Mouse (Mus musculus): ENCODE results near the gene Susd2. TPM values are rescaled to one million over a fixed set of nuclear protein-coding genes. Genes with fewer than 3 reads are reported as not detected.

Gene Susd2
- total RNA-seq, 2 experiments from 2014 or later: 2.1 to 2.4 TPM

DNA sequence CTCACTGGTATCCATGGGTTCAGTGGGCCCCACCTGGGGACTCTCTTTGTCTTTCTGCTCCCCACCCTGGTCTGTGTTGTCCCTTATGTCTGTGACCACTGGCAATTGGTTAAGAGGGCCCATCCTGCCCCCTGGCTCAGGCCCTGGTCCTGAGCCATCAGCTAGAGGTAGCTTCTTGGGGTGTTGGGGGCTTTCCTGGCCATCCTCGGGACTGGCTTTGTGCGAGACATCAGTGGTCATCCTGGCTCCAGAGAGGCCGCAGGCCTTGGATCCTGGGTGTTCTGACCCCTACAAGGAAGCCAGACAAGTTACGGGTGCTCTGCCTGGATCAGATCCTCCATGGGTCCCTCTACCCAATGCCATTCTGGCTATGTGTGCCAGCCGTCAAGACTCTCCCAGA, 13.4 kb upstream of the Susd2 start:
- no peak for DNase-seq (ENCODE audit: low spot score in 2 of 2)

GRCm38 (mm10) chr10:75654053-75654452, 10.2 kb upstream of the Susd2 start:
- DNase-seq (ENCODE audit: low spot score in 2 of 2): no peak

DNA sequence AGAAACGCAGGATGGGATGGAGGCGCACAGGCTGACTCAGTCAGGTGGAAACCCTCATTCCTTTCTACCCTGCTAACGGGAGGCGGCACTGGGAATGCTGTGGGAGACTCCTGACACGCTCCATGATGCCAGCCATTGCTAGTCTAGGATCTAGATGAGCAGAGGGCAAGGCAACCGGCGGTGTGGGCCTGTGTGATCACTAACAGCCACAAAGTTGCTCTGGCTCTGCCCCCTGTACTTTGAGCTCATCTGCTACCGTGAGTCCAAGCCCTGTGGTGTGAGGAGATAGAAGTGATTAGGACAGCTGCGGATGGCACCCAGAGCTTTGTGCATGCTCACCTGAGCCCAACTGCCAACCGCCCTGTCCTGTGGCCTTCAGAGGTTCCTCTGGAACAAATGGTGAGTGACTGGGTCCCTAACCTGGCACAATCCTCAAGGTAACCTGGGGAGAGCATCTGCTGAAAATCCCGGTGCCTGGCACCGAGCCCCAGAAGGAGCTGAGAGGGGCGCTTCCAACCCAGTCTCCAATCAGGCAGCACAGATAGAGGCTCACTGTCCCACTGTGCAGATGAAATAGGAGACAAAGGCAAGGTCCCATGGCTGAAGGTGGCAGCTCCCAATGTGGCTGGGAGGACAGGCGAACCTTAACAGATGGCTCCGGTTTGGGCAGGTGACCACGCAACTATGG, 7.7 kb upstream of the Susd2 start:
- DNase-seq (ENCODE audit: low spot score in 2 of 2): no peak

- no peak for DNase-seq (ENCODE audit: low spot score in 2 of 2)
Observed at GRCm38 (mm10) chr10:75650306-75650902, 6.6 kb upstream of the Susd2 start.

GRCm38 (mm10) chr10:75649406-75649995, 5.7 kb upstream of the Susd2 start:
- no peak for DNase-seq (ENCODE audit: low spot score in 2 of 2)

DNA sequence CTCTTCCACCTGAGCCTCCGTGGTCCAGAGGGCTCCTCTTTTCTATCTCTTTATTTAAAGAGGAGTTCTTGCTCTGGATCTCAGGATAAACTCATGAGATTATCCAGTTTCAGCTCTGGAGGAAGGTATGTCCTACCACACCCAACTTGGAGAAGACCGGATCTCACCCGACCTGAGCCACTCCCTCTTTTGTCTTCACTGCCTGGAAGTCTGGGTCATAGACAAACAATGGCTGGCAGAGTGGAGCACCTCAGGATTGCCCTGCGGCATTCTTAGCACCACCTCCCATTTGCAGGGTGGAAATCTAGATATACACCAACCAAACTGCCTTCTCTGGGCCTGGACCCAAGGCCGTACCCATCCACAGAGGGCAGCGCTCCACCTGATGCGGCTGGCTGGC, 5.2 kb upstream of the Susd2 start:
- DNase-seq (ENCODE audit: low spot score in 2 of 2): no peak

GRCm38 (mm10) chr10:75648091-75648490, 4.3 kb upstream of the Susd2 start:
- DNase-seq (ENCODE audit: low spot score in 2 of 2): no peak

DNA sequence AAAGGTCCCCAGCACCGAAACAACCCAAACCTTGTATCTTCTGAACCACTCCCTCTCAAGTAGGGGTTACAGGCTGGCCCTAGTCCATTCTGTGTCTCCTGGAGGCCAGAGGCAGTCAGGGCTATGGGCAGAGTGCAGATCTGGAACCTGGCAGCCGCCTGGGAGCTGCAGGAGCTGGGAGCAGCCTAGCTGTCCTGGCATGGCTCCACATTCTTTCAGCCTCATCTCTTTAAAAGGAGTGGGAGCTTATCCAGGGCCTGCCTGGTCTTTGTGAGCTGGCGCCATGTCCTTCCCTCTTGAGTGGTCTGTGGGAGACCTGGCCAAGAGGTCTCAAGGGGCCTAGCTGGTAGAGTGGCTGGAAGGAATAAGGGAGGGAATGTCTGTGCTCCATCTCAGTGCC, 3.6 kb upstream of the Susd2 start:
- DNase-seq (ENCODE audit: low spot score in 2 of 2): peak; percentile 43 to 52

- no peak for DNase-seq (ENCODE audit: low spot score in 2 of 2)
Observed at GRCm38 (mm10) chr10:75646406-75646805, 2.6 kb upstream of the Susd2 start.

DNA sequence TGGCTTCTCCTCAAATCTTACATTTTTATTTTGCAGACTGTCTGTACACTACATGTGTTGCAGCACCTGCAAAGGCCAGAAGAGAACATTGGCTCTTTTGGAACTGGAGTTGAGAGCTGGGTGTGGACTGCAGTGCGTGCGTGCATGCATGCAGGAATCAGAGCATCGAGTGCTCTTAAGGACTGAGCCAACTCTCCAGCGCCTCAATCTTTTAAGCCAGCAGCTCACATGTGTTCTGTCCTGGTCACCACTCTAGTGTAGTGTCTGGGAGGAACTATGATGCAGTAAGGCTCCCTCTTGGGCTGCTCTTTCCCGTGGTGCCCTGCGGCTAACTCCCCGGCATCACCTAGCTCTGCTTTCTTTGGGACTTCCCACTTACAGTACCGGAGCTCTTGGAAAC, 1.8 kb upstream of the Susd2 start:
- no peak for DNase-seq (ENCODE audit: low spot score in 2 of 2)

DNA sequence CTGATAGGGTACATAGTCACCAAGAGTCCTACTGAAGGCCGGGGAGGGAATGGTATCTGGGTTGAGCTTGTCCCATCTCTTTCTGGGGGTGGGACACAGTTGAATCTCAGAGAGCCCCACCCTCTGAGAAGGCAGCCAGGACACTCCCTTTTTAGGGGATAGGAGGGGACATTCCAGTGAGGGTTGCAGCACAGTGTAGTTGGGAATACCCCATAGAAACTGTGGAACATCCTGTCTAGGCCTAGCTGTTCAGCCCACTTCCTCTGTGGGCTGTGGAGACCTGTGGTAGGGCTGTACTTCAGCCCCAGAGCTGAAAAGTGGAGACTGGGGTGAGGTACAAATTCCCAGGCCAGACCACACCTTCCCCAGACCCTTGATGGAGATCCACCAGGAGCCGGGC, 917 bp downstream of the Susd2 start:
- no peak for DNase-seq (ENCODE audit: low spot score in 2 of 2)

DNA sequence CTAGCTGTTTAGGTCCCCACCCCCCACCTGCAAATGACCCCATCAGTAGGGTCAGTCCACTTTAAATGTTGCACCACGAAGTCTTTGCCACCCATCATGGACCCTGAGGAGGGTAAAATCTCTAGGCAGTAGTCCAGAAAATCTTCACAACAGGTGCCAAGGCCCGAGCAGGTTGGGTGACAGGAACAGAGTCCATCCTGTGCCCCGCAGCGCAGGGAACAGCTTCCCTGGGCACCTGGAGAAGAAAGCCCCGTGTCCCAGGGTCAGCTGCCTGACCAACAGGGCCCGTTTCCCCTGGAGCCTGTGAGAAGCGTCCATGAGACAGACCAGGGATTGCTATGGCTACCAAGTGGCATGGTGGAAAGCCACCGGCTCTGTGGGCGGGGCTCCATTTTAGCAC, 1.4 kb downstream of the Susd2 start:
- DNase-seq (ENCODE audit: low spot score in 2 of 2): no peak

GRCm38 (mm10) chr10:75641721-75642222, 2.0 kb downstream of the Susd2 start:
- no peak for DNase-seq (ENCODE audit: low spot score in 2 of 2)

- DNase-seq (ENCODE audit: low spot score in 2 of 2): no peak
Observed at GRCm38 (mm10) chr10:75637711-75638110, 6.1 kb downstream of the Susd2 start.

DNA sequence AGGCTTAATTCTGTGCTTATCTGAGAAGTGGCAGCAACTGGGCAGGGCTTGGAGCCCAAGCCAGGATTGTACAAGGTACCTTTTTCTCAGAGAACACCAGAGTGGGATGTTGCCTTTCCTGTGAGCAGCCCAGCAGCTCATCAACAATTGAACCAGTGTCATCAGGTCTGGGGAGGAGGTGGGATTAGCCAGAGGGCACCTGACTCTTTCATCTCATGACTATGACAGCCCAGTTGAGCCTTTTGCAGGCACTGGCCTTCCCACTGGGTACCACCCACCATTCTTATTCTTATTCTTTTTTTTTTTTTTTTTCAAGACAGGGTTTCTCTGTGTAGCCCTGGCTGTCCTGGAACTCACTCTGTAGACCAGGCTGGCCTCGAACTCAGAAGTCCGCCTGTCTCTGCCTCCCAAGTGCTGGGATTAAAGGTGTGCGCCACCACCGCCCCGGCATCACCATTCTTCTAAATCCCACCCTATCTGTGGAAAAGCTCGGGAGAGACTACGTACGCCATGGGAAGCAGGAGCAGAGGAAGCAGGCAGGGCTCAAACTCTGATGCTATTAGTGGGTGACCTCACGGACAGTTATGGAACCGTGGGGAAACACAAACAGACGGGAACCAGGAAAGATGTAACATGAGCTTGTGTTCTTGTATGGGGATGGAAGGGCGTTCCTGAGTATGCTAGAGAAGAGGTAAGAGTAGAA, 7.6 kb downstream of the Susd2 start:
- DNase-seq (ENCODE audit: low spot score in 2 of 2): no peak

GRCm38 (mm10) chr10:75635693-75636055, 8.1 kb downstream of the Susd2 start:
- DNase-seq (ENCODE audit: low spot score in 2 of 2): peak; percentile 85 to 91

DNA sequence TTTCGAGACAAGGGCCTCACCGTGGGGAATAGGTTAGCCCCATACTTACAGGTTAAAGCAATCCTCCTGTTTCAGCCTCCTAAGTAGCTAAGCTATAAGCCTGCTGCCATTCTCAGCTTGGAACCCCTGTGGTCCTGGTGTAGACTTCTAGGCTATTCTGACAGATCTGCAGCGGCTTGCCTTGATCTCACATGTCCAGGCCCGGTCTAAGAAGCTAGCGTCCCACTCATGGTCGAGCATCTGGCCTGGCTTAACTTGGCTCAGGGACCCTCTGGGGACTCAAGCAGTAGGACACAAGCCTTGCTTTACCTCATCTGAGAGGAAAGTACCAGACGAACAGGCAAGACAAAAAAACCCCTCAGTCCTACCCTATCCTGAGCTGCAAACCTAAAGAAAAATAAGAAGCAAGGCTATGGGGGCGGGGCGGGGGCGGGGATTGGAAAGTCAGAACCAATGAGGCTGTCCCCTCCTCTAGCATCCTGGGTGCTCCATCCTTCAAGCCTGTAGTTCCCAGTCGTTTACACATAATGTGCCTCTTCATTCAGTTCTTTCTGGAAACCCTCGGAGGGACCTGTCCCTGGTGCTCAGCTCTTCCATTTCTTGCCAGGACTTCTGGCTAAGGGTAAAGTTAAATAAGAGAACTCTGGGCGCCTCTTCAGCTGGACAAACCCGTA, 8.7 kb downstream of the Susd2 start:
- no peak for DNase-seq (ENCODE audit: low spot score in 2 of 2)

GRCm38 (mm10) chr10:75634610-75635009, 9.2 kb downstream of the Susd2 start:
- DNase-seq (ENCODE audit: low spot score in 2 of 2): no peak

GRCm38 (mm10) chr10:75633576-75634139, 10.2 kb downstream of the Susd2 start:
- no peak for DNase-seq (ENCODE audit: low spot score in 2 of 2)

GRCm38 (mm10) chr10:75633048-75633447, 10.8 kb downstream of the Susd2 start:
- no peak for DNase-seq (ENCODE audit: low spot score in 2 of 2)

- peak in 1 of 2 experiments; percentile 46 for DNase-seq (ENCODE audit: low spot score in 2 of 2)
Observed at GRCm38 (mm10) chr10:75632633-75633032, 11.2 kb downstream of the Susd2 start.
